Mouse (Mus musculus): ENCODE data around the gene Olfr1419. TPM values are rescaled to one million over a fixed set of nuclear protein-coding genes. Genes with fewer than 3 reads are reported as not detected.

Olfr1419 gene
- not detected in 2 replicates for polyA plus RNA-seq (2012; rRNA removed; ENCODE audit: low replicate concordance)

DNA sequence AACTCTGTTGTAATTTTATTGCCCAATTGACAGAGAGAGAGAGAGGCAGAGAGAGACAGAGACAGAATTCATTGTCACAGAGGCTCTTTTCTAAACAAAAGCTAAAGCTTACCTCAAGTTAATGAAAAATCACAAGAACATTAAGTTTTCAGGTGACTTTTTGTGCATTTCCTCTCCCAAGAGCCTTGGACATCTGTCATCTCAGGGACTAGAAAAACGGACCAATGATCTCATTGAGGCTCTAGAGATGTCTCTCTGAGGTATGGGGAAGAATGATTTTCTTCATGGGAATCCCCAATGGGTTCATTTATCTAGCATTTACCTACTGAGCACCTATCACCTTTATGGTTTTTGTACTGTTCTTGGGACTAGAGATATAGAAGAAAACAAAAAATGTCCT, at the start of gene Olfr1419:
TSS of gene Olfr1419 (minus strand) at position 101 of the 400 bp plus-strand sequence.

GRCm38 (mm10) chr19:11912037-11912532, 37.2 kb upstream of the Olfr1419 start, which contains the start of gene Patl1:
Gene Patl1 (plus strand): TSS chr19:11912399.

DNA sequence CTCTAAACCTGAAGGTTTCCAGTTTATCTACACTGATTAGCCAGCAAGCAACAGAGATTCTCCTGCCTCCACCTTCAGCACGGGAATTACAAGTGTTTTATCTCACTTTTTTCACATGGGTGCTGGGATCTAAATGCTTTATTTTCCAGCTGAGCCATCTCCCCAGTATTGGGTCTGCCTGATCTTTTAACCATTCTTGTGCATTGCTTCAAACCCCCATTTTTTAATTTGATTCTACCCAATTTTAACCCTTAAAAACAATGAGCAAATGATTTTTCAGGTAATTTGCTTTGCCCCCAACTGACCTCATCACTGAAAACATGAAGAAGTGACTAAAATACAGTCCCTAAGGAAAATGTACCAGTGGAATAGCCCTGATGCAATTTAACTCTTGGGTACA, 11.4 kb upstream of the Olfr1419 start, which contains the start of gene Olfr1420:
TSS of gene Olfr1420 (plus strand) at position 301 of the 400 bp plus-strand sequence.

DNA sequence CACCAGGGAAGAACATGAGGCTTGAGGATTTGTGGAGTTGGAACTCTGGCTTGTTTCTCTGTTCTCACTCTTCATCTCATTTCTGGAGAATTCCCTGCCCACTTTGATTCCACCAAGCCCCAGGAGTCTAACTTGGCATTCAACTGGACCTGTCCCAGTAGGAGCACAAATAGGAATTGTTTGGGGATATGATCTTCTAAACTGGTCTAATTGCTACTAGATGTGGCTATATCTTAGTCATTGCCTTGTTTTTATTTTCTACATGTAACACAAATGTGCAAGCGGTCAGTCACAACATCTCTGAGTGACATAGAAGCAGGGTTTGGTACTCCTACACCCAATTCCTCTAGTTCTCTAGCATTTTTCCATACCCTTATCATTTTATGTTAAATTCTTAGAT, 13.9 kb downstream of the Olfr1419 start, which contains the start of gene Olfr1418:
TSS of gene Olfr1418 (minus strand) at position 101 of the 400 bp plus-strand sequence.

DNA sequence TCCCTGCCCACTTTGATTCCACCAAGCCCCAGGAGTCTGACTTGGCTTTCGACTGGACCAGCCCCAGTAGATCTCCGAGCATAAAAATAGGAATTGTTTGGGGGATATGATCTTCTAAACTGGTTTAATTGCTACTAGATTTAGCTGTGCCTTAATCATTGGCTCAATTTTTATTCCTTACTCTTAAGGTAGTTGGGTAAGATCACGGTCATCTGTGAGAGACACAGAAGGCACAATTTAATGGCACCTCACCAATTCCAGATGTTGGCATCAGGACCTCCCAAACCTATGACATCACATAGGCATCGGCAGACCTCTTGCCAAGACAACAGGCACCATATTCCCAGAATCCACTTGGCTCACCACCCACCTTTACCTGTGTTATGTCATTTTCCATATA, 35.8 kb downstream of the Olfr1419 start, which contains the start of gene Olfr1417:
TSS of gene Olfr1417 (minus strand) at position 101 of the 400 bp plus-strand sequence.

GRCm38 (mm10) chr19:11819143-11819700, 55.7 kb downstream of the Olfr1419 start, which contains the start of gene Stx3:
Gene Stx3 (minus strand): TSS chr19:11819403.

Other genes with a start within 250 kb of the Olfr1419 start
- gene Ms4a3, start 234.3 kb downstream of the Olfr1419 start, polyA plus RNA-seq (2012; rRNA removed; ENCODE audit: low replicate concordance), result not detected in 2 replicates
- not detected in 2 replicates for gene Oosp2, start 214.5 kb downstream of the Olfr1419 start, polyA plus RNA-seq (2012; rRNA removed; ENCODE audit: low replicate concordance)
- not detected in 2 replicates for gene Oosp1, start 184.0 kb downstream of the Olfr1419 start, polyA plus RNA-seq (2012; rRNA removed; ENCODE audit: low replicate concordance)
- gene Oosp3, start 178.1 kb downstream of the Olfr1419 start, polyA plus RNA-seq (2012; rRNA removed; ENCODE audit: low replicate concordance), result not detected in 2 replicates
- gene Gif, start 127.6 kb downstream of the Olfr1419 start, polyA plus RNA-seq (2012; rRNA removed; ENCODE audit: low replicate concordance), result 0.24 and 1.8 TPM in 2 replicates
- gene Mrpl16, start 104.7 kb downstream of the Olfr1419 start, polyA plus RNA-seq (2012; rRNA removed; ENCODE audit: low replicate concordance), result 2.8 and 6.6 TPM in 2 replicates
- 18.8 and 23.7 TPM in 2 replicates for gene Stx3, start 55.7 kb downstream of the Olfr1419 start, polyA plus RNA-seq (2012; rRNA removed; ENCODE audit: low replicate concordance)
- not detected in 2 replicates for gene Olfr1417, start 35.9 kb downstream of the Olfr1419 start, polyA plus RNA-seq (2012; rRNA removed; ENCODE audit: low replicate concordance)
- not detected in 2 replicates for gene Olfr1418, start 14.0 kb downstream of the Olfr1419 start, polyA plus RNA-seq (2012; rRNA removed; ENCODE audit: low replicate concordance)
- gene Olfr1420, start 11.5 kb upstream of the Olfr1419 start, polyA plus RNA-seq (2012; rRNA removed; ENCODE audit: low replicate concordance), result not detected in 2 replicates
- gene Patl1, start 37.3 kb upstream of the Olfr1419 start, polyA plus RNA-seq (2012; rRNA removed; ENCODE audit: low replicate concordance), result 6.6 and 10.0 TPM in 2 replicates
- 6.4 and 8.0 TPM in 2 replicates for gene Osbp, start 90.8 kb upstream of the Olfr1419 start, polyA plus RNA-seq (2012; rRNA removed; ENCODE audit: low replicate concordance)
- not detected in 2 replicates for gene Olfr1423, start 166.2 kb upstream of the Olfr1419 start, polyA plus RNA-seq (2012; rRNA removed; ENCODE audit: low replicate concordance)
- gene Olfr1424, start 187.6 kb upstream of the Olfr1419 start, polyA plus RNA-seq (2012; rRNA removed; ENCODE audit: low replicate concordance), result not detected in 2 replicates
- gene Olfr1425, start 202.6 kb upstream of the Olfr1419 start, polyA plus RNA-seq (2012; rRNA removed; ENCODE audit: low replicate concordance), result not detected in 2 replicates
- gene Olfr1426, start 216.9 kb upstream of the Olfr1419 start, polyA plus RNA-seq (2012; rRNA removed; ENCODE audit: low replicate concordance), result not detected in 2 replicates
- gene Olfr1427, start 228.2 kb upstream of the Olfr1419 start, polyA plus RNA-seq (2012; rRNA removed; ENCODE audit: low replicate concordance), result not detected in 2 replicates
- not detected in 2 replicates for gene Olfr1428, start 240.8 kb upstream of the Olfr1419 start, polyA plus RNA-seq (2012; rRNA removed; ENCODE audit: low replicate concordance)
- not detected in 2 replicates for gene Olfr76, start 248.1 kb upstream of the Olfr1419 start, polyA plus RNA-seq (2012; rRNA removed; ENCODE audit: low replicate concordance)

All from duodenum, adult 2 months (tissue).